Mouse (Mus musculus): ENCODE measurements around the gene Pgls. TPM values are rescaled to one million over a fixed set of nuclear protein-coding genes. Genes with fewer than 3 reads are reported as not detected.

Gene Pgls
- polyA plus RNA-seq, 1 experiment from 2014 or later, result 201 TPM

DNA sequence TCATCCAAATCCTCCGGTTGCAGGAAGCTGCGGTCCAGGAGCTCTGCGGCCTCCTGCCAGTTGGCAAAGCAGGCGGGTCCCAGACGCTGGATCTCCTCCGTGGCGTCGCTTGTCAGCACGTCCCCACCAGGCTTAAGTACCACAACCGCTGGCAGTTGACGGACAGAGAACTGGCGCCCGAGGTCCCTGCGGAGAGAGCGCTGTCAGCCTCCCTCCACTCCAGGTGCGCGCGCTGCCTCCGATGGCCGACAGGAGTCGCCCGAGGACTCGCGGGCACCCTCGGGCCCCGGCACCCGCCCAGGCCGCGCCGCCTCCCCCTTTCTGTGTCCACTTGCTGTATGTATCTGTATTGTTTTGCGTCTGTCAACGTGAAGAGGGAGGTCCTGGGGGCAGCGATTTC lies 29.2 kb upstream of the Pgls start:
- under 1% methylated on average over 31 of the region's 33 CpGs for WGBS
- Histone ChIP-seq H3K9ac (ENCODE audit: low read length) (peak overlapping the region; percentile 28), H3K4me3 (ENCODE audit: control insufficient read depth in 1 of 2, insufficient read depth in 1 of 2, low read depth in 1 of 2, low read length in 2 of 2) (peak overlapping the region in 1 of 2 experiments; percentile 8; a peak in 1 of 4 replicates), H3K36me3 (ENCODE audit: control insufficient read depth, insufficient read depth, low read length) (no peaks in the 10 kb centered on the region), H3K27me3 (ENCODE audit: control insufficient read depth, insufficient read depth, low read length) (peaks cover 60% of the 10 kb centered on the region), H3K4me1 (ENCODE audit: control insufficient read depth in 2 of 2, insufficient read depth in 2 of 2, low read length in 2 of 2) (peaks cover 6 to 13% of the 10 kb centered on the region in 2 experiments), H3K27ac (replicated peaks in 1 of 2; ENCODE audit: control insufficient read depth in 1 of 2, insufficient read depth in 1 of 2, low read depth in 2 of 2, low read length in 2 of 2) (no peak overlapping the region), H3K9me3 (ENCODE audit: control insufficient read depth, low read length) (0 out of 2 replicates have a peak, but pooled peaks cover 2% of the 10 kb centered on the region), H3K4me2 (ENCODE audit: low read length) (peak overlapping the region; percentile 50)
- ATAC-seq (ENCODE audit: insufficient number of reproducible peaks, insufficient read depth, low FRiP score, low read depth), result 0 out of 2 replicates have a peak, but pooled peaks have one; percentile 35

DNA sequence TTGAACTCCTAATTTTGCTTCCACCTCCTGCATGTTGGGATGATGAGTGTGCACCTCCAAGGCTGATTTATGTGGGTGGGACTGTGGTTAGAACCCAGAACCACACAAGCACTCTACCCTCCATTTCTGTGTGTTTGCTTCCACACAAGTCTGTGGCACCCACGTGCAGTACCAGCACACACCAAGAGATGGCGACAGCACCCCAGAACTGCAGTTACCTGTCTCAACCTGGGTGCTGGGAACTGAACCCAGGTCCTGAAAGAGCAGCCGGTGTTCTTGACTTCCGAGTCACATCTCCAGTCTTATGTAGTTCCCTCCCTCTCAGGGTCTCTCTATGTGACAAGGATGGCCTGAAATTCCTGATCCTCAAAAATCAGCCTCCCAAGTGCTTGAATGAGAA lies 28.0 kb upstream of the Pgls start:
- WGBS, result 91% methylated on average over 4 of the region's 4 CpGs
- H3K4me2 ChIP-seq (ENCODE audit: low read length), result no peak overlapping the region
- H3K4me3 ChIP-seq (ENCODE audit: control insufficient read depth in 1 of 2, insufficient read depth in 1 of 2, low read depth in 1 of 2, low read length in 2 of 2), result no peak overlapping the region
- H3K27ac ChIP-seq (replicated peaks in 1 of 2; ENCODE audit: control insufficient read depth in 1 of 2, insufficient read depth in 1 of 2, low read depth in 2 of 2, low read length in 2 of 2), result no peak overlapping the region
- H3K27me3 ChIP-seq (ENCODE audit: control insufficient read depth, insufficient read depth, low read length), result peaks cover 48% of the 10 kb centered on the region
- 0 out of 2 replicates have a peak, but pooled peaks cover 2% of the 10 kb centered on the region for H3K9me3 ChIP-seq (ENCODE audit: control insufficient read depth, low read length)
- no peak for ATAC-seq (ENCODE audit: insufficient number of reproducible peaks, insufficient read depth, low FRiP score, low read depth)
- H3K36me3 ChIP-seq (ENCODE audit: control insufficient read depth, insufficient read depth, low read length), result no peaks in the 10 kb centered on the region
- no peak overlapping the region for H3K9ac ChIP-seq (ENCODE audit: low read length)
- peaks cover 8 to 12% of the 10 kb centered on the region in 2 experiments for H3K4me1 ChIP-seq (ENCODE audit: control insufficient read depth in 2 of 2, insufficient read depth in 2 of 2, low read length in 2 of 2)

DNA sequence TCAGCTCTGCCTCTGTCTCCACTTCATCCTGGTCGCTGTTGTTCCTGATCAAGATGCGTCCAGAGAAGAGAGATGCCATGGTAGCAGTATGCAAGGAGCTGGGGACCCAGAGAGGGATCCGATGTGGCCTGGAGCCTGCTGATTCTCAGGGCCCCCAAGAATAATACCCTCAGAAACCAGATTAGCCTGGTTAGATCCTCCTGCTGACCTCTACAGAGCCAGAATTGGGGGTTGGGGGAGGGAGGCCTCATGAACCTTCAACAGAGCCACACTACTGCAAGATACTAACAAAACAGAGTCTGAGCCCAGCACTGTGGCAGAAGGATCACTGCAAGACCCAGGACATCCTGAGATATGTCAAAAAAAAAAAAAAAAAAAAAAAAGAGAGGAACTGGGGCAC lies 25.5 kb upstream of the Pgls start, which contains the start of gene Nxnl1:
Nxnl1 (minus strand) TSS at position 101 of the 400 bp plus-strand sequence.
- Histone ChIP-seq H3K9me3 (ENCODE audit: control insufficient read depth, low read length) (0 out of 2 replicates have a peak, but pooled peaks cover 2% of the 10 kb centered on the region), H3K9ac (ENCODE audit: low read length) (no peak within 1 kb of the TSS), H3K36me3 (ENCODE audit: control insufficient read depth, insufficient read depth, low read length) (no peaks in the 10 kb centered on the region), H3K4me1 (ENCODE audit: control insufficient read depth in 2 of 2, insufficient read depth in 2 of 2, low read length in 2 of 2) (peaks cover 13 to 23% of the 10 kb centered on the region in 2 experiments), H3K27ac (replicated peaks in 1 of 2; ENCODE audit: control insufficient read depth in 1 of 2, insufficient read depth in 1 of 2, low read depth in 2 of 2, low read length in 2 of 2) (no peak within 1 kb of the TSS), H3K27me3 (ENCODE audit: control insufficient read depth, insufficient read depth, low read length) (peaks cover 23% of the 10 kb centered on the region), H3K4me2 (ENCODE audit: low read length) (no peak within 1 kb of the TSS), H3K4me3 (ENCODE audit: control insufficient read depth in 1 of 2, insufficient read depth in 1 of 2, low read depth in 1 of 2, low read length in 2 of 2) (no peak within 1 kb of the TSS)
- no peak for ATAC-seq (ENCODE audit: insufficient number of reproducible peaks, insufficient read depth, low FRiP score, low read depth)
- 52% methylated on average over 3 of the region's 3 CpGs for WGBS

DNA sequence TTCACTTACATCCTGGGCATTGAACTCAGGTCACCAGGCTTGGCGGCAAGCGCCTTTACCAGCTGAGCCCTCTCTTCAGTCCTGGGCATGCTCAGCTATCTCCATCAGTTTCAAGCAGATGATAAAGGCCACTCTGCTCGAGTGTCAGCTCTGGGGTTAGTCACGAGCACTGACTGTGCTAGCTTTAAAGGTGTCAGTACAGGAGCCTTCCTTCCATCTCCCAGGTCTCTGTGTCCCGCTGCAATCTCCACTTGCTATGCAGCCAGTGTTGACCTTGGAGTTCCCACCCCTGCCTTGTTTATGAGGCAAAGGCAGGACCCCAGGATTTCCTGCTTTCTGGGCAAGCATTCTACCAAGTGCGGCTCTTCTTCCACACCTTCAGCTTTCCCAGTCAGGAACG lies 24.4 kb upstream of the Pgls start:
- no peak for ATAC-seq (ENCODE audit: insufficient number of reproducible peaks, insufficient read depth, low FRiP score, low read depth)
- H3K27me3 ChIP-seq (ENCODE audit: control insufficient read depth, insufficient read depth, low read length), result peaks cover 12% of the 10 kb centered on the region
- H3K9me3 ChIP-seq (ENCODE audit: control insufficient read depth, low read length), result 0 out of 2 replicates have a peak, but pooled peaks cover 2% of the 10 kb centered on the region
- no peak overlapping the region for H3K4me3 ChIP-seq (ENCODE audit: control insufficient read depth in 1 of 2, insufficient read depth in 1 of 2, low read depth in 1 of 2, low read length in 2 of 2)
- H3K4me1 ChIP-seq (ENCODE audit: control insufficient read depth in 2 of 2, insufficient read depth in 2 of 2, low read length in 2 of 2), result peaks cover 14 to 23% of the 10 kb centered on the region in 2 experiments
- no peaks in the 10 kb centered on the region for H3K36me3 ChIP-seq (ENCODE audit: control insufficient read depth, insufficient read depth, low read length)
- H3K9ac ChIP-seq (ENCODE audit: low read length), result no peak overlapping the region
- no peak overlapping the region for H3K27ac ChIP-seq (replicated peaks in 1 of 2; ENCODE audit: control insufficient read depth in 1 of 2, insufficient read depth in 1 of 2, low read depth in 2 of 2, low read length in 2 of 2)
- WGBS, result 63% methylated on average over 7 of the region's 7 CpGs
- no peak overlapping the region for H3K4me2 ChIP-seq (ENCODE audit: low read length)

DNA sequence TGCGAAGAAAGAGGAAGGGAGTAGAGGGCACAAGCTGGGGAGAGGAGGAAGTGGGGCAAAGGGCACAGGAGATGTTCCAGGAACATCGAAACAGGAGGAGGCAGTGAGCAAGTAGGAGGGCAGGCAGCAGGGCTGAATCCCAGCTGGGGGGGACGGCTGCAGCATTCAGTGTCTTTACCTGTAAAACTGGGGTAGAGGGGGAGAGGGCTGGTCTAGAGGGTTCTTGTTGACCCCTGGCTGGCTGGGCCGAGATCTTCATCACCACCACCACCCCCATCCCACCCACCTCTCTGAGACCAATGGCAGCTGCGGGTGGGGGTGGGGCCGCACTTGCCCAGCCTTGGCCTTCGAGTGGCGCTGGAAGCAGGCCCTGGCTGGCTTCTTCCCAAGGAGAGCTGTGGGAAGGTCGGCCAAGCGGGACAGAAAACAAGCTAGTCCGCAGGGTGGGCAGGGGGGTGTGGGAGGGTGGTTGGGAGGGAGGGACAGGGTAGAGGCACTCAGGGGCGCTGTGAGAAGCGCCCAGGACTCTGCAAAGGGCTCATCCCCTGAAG lies 23.5 kb upstream of the Pgls start, which contains the start of gene Slc27a1:
Slc27a1 (plus strand) TSS at position 496 of the 551 bp plus-strand sequence.
- peaks cover 16 to 26% of the 10 kb centered on the region in 2 experiments for H3K4me1 ChIP-seq (ENCODE audit: control insufficient read depth in 2 of 2, insufficient read depth in 2 of 2, low read length in 2 of 2)
- peak within 1 kb of the TSS in 1 of 2 experiments; percentile 64; a peak in 2 of 4 replicates for H3K27ac ChIP-seq (replicated peaks in 1 of 2; ENCODE audit: control insufficient read depth in 1 of 2, insufficient read depth in 1 of 2, low read depth in 2 of 2, low read length in 2 of 2)
- no peaks in the 10 kb centered on the region for H3K36me3 ChIP-seq (ENCODE audit: control insufficient read depth, insufficient read depth, low read length)
- peak within 1 kb of the TSS; percentile 91 for H3K4me2 ChIP-seq (ENCODE audit: low read length)
- H3K27me3 ChIP-seq (ENCODE audit: control insufficient read depth, insufficient read depth, low read length), result 0 out of 2 replicates have a peak, but pooled peaks cover 4% of the 10 kb centered on the region
- ATAC-seq (ENCODE audit: insufficient number of reproducible peaks, insufficient read depth, low FRiP score, low read depth), result no peak
- peak within 1 kb of the TSS; percentile 53 to 54 for H3K4me3 ChIP-seq (ENCODE audit: control insufficient read depth in 1 of 2, insufficient read depth in 1 of 2, low read depth in 1 of 2, low read length in 2 of 2)
- H3K9ac ChIP-seq (ENCODE audit: low read length), result peak within 1 kb of the TSS; percentile 73
- 0 out of 2 replicates have a peak, but pooled peaks cover 2% of the 10 kb centered on the region for H3K9me3 ChIP-seq (ENCODE audit: control insufficient read depth, low read length)
- 16% methylated on average over 13 of the region's 13 CpGs for WGBS

DNA sequence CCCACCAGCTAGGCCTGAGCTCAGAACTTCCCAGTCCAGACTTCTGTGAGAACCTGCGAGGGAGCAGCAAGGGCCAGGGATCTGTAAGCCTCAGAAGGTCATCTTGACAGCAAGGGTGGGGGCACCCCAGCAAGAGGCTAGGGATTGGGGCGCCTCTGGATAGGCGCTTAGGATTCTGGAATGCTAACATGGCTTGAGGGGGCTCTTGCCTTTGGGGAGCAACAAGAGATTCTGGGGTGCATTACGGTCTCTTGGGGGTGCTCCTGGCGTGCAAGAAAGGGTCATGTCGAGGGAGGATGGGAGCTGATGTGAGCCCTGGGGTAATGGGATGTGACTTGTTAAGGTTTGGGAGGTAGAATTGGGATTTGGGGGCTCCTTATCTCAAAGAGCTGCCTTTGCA lies 23.0 kb upstream of the Pgls start:
- 0 out of 2 replicates have a peak, but pooled peaks cover 2% of the 10 kb centered on the region for H3K9me3 ChIP-seq (ENCODE audit: control insufficient read depth, low read length)
- H3K4me3 ChIP-seq (ENCODE audit: control insufficient read depth in 1 of 2, insufficient read depth in 1 of 2, low read depth in 1 of 2, low read length in 2 of 2), result peak overlapping the region; percentile 53 to 54
- H3K36me3 ChIP-seq (ENCODE audit: control insufficient read depth, insufficient read depth, low read length), result no peaks in the 10 kb centered on the region
- no peak for ATAC-seq (ENCODE audit: insufficient number of reproducible peaks, insufficient read depth, low FRiP score, low read depth)
- H3K9ac ChIP-seq (ENCODE audit: low read length), result peak overlapping the region; percentile 73; the same call in 1 of the 2 replicates
- peaks cover 16 to 26% of the 10 kb centered on the region in 2 experiments for H3K4me1 ChIP-seq (ENCODE audit: control insufficient read depth in 2 of 2, insufficient read depth in 2 of 2, low read length in 2 of 2)
- peak overlapping the region in 1 of 2 experiments; percentile 35; a peak in 1 of 4 replicates for H3K27ac ChIP-seq (replicated peaks in 1 of 2; ENCODE audit: control insufficient read depth in 1 of 2, insufficient read depth in 1 of 2, low read depth in 2 of 2, low read length in 2 of 2)
- 0 out of 2 replicates have a peak, but pooled peaks cover 4% of the 10 kb centered on the region for H3K27me3 ChIP-seq (ENCODE audit: control insufficient read depth, insufficient read depth, low read length)
- WGBS, result 33% methylated on average over 6 of the region's 6 CpGs
- peak overlapping the region; percentile 91 for H3K4me2 ChIP-seq (ENCODE audit: low read length)

DNA sequence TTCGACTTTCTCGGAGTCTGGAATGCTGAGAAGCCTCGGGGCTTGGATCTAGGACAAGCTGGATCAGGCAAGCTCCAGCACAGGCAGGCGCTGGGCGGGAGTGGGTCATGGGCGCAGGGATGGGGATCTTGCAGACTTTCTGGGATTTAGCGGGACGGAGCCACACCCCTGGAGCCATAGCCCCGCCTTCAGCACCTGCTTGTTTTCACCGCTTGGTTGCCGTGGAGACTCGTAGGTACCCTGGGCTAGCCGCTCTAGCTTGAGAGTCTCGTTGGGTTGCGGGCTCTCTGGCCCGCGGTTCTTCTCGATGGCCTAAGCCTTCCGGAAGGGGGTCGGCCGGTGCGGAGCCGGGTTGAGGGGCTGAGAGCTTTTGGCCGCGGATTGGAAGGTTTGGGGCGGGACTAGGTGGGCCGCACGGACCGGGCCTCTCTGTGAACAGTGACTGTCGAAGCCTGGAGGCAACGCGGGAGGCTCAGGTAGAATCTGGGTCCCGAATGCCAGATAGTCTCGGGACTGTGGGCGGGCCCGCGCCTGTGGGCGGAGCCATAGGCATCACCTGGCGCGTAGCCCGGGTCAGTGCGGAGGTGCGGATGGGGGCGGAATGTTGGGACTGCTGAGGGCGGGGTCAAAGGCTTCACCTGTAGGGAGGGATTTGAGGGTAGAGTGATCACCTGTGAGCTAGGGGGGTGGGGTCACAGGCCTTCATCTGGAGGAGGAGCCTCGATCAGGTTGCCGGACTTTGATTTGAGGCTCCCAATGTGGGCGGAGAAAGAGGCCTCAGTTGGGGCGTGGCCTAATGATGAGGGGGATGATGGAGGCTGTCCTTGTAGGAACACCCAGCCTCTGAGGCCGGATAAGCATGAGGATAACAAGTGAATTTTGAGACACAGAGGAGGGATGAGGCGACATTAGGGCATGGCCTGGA lies 22.3 kb upstream of the Pgls start:
- Histone ChIP-seq H3K27ac (replicated peaks in 1 of 2; ENCODE audit: control insufficient read depth in 1 of 2, insufficient read depth in 1 of 2, low read depth in 2 of 2, low read length in 2 of 2) (peak overlapping the region in 1 of 2 experiments; percentile 64; a peak in 2 of 4 replicates), H3K4me3 (ENCODE audit: control insufficient read depth in 1 of 2, insufficient read depth in 1 of 2, low read depth in 1 of 2, low read length in 2 of 2) (peak overlapping the region; percentile 53 to 54), H3K9ac (ENCODE audit: low read length) (peak overlapping the region; percentile 73), H3K36me3 (ENCODE audit: control insufficient read depth, insufficient read depth, low read length) (no peaks in the 10 kb centered on the region), H3K9me3 (ENCODE audit: control insufficient read depth, low read length) (no peaks in the 10 kb centered on the region), H3K4me1 (ENCODE audit: control insufficient read depth in 2 of 2, insufficient read depth in 2 of 2, low read length in 2 of 2) (peaks cover 16 to 28% of the 10 kb centered on the region in 2 experiments), H3K4me2 (ENCODE audit: low read length) (peak overlapping the region; percentile 91), H3K27me3 (ENCODE audit: control insufficient read depth, insufficient read depth, low read length) (0 out of 2 replicates have a peak, but pooled peaks cover 4% of the 10 kb centered on the region)
- peak; percentile 56 for ATAC-seq (ENCODE audit: insufficient number of reproducible peaks, insufficient read depth, low FRiP score, low read depth)
- 1% methylated on average over 51 of the region's 51 CpGs for WGBS
